Mouse (Mus musculus) Patski (cell line): Measurements from ENCODE around the gene Nmnat2. TPM values are rescaled to one million over a fixed set of nuclear protein-coding genes. Genes with fewer than 3 reads are reported as not detected.
A peak's percentile ranks its signal among the peaks of the same experiment; 100 is the strongest.

Source experiments
- ATAC-seq: fragments of 100-300 bp; one replicate; pipeline ENCODE4 v1.8.0; 2021
- CTCF ChIA-PET: fragments of 350-600 bp; sonication (Branson Sonifier 250); formaldehyde crosslinking; loops from one replicate; lab custom pipeline; 2022; ENCODE audit warnings: inconsistent platforms; lab: Charles Lee
- POLR2A ChIA-PET: fragments of 350-600 bp; sonication (Branson Sonifier 250); formaldehyde crosslinking; loops from one replicate; lab custom pipeline; 2022; ENCODE audit warnings: antibody characterized with exemption, inconsistent platforms; lab: Charles Lee
- DNase-seq: peaks from one replicate; pipeline ENCODE4 v3.0.0-alpha.2; 2011; ENCODE audit warnings: low read depth, low spot score
- H3K27me3 ChIP-seq: fragments of 371-371 bp; one replicate; pipeline ENCODE4 v1.5.1; 2021
- CTCF ChIP-seq: fragments of 100-300 bp; IDR thresholded peaks from one replicate; pipeline ENCODE4 v1.5.1; 2021
- in situ Hi-C: fragments of 300-500 bp; cut with MboI; formaldehyde crosslinking; loops from 3 replicates; pipeline ENCODE4 v1.11.1; 2018; ENCODE audit warnings: low pct_unique_long_range_greater_than_20kb, mixed read lengths
- polyA plus RNA-seq: library from polyadenylated mRNA; unstranded; gene quantifications from one replicate; pipeline ENCODE4 v1.2.3, GENCODE M21; 2021

Gene Nmnat2
- polyA plus RNA-seq, 1 experiment from 2014 or later, result 0.14 TPM

DNA sequence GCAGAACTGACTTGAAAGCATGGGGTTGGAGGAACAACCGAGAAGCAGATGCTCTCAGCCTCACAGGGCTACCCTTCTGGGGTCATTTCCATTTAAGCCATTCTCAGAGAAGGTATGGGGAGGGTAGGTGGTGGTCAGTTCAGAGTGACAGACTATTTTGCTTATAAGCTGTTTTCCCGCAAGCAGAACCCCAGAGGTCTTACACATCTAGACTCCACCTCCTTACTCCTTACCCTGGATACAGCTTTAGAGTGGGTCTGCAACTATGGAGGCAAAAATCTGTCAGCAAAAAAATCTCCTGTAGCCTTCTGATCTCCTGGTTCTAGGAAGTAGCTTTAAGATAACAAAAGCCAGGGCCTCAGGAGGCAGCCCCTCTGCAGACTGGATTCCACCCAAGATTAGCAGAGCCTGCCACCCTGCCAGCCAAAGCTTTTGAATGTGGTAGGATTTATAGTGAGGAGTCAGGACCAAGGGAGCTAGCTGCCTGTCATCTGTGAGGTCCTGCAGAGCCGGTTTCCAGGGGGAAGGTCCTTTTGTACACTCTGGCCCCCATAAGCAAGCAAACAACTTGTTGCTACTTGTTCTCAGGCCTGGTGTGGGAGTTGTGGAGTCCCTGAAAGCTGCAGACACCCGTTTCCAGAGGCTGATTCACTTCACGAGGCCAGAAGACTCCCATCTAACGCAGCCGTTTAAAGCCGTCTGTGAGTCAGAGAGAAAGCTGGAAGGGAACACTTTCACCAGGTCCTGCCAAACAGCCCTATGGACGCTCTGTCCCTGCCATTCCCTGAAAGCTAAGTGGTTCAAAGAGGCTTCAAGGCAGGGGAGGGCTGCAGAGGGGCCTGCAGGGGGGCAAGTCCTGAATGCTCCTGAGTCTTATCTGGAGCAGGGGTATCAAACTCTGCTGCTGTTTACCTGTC, 179.3 kb downstream of the Nmnat2 start:
- DNase-seq (no peak), ATAC-seq (no peak)
- CTCF ChIA-PET, result interaction anchor here (1.1 kb wide), 1 partner anchor 22 kb away, joined by 3 read pairs; no protein-coding TSS in a partner anchor
- TF ChIP-seq CTCF, result no peak
- H3K27me3 ChIP-seq, result no peaks in the 10 kb centered on the region
- POLR2A ChIA-PET, result no interaction called here
- in situ Hi-C loops, result loop anchor here (5.0 kb wide), 1 partner anchor 37 kb away; no protein-coding TSS in a partner anchor

DNA sequence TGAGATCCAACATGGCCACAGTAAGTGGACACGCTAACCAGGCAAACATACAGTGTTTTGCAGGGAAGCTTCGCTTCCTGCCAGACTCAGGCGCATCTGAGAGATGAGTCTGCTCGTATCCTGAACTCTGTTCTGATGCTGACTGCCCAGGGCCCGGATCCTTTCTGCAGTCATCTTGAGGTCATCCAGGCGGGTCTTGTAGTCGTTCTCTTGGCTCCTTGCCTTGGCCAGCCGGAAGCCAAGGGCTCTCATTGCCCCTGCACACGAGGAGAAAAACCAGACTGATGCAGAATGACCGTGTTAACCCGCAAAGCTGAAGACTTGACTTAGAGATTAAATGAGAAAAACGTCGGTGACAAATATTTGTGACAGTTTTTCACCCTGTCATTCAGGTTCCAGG, 181.9 kb downstream of the Nmnat2 start:
- ATAC-seq (no peak), DNase-seq (no peak)
- ChIA-PET POLR2A (no interaction called here), CTCF (interaction anchor here (1.7 kb wide), 1 partner anchor 9 kb away, joined by 4 read pairs; no protein-coding TSS in a partner anchor)
- no peaks in the 10 kb centered on the region for H3K27me3 ChIP-seq
- no peak for TF ChIP-seq CTCF
- in situ Hi-C loops, result no loop called here

GRCm38 (mm10) chr1:153138486-153138885, 183.7 kb downstream of the Nmnat2 start:
- DNase-seq, result no peak
- TF ChIP-seq CTCF, result no peak
- in situ Hi-C loops, result no loop called here
- H3K27me3 ChIP-seq, result no peaks in the 10 kb centered on the region
- ATAC-seq, result no peak
- ChIA-PET CTCF (interaction anchor here (0.6 kb wide), 1 partner anchor 11 kb away, joined by 3 read pairs; no protein-coding TSS in a partner anchor), POLR2A (no interaction called here)

GRCm38 (mm10) chr1:153139635-153140034, 184.8 kb downstream of the Nmnat2 start:
- DNase-seq (no peak), ATAC-seq (no peak)
- TF ChIP-seq CTCF, result no peak
- in situ Hi-C loops, result no loop called here
- CTCF ChIA-PET, result interaction anchor here (0.6 kb wide), 1 partner anchor 36 kb away, joined by 3 read pairs; no protein-coding TSS in a partner anchor
- POLR2A ChIA-PET, result no interaction called here
- H3K27me3 ChIP-seq, result no peaks in the 10 kb centered on the region

DNA sequence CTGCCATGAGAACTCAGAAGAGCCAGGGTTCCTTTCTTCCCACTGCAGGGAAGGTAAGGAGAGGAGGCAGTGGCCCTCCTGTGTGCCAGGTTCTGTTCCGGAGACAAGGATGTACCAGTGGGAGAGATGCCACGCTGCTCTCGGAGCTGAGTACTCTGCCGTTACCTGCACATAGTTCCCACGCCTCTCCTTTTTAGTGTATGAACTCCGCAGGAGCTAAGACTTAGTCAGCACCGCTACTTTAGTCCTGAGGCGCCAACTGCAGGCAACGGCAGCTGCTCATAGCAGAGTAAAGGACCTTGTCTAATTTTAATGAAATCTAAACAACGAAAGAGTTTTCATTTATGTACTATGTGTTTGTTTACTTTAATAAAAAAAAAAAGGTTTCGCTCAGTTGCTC, 185.5 kb downstream of the Nmnat2 start:
- DNase-seq (no peak), ATAC-seq (no peak)
- H3K27me3 ChIP-seq, result no peaks in the 10 kb centered on the region
- no peak for TF ChIP-seq CTCF
- POLR2A ChIA-PET, result no interaction called here
- in situ Hi-C loops, result no loop called here
- CTCF ChIA-PET, result interaction anchor here (0.6 kb wide), 1 partner anchor 35 kb away, joined by 3 read pairs; no protein-coding TSS in a partner anchor

- in situ Hi-C loops, result no loop called here
- ChIA-PET CTCF (interaction anchor here (0.9 to 1.1 kb wide), 2 partner anchors 9 to 29 kb away, joined by 3 read pairs; no protein-coding TSS in a partner anchor), POLR2A (no interaction called here)
- no peak for TF ChIP-seq CTCF
- ATAC-seq, result no peak
- DNase-seq, result no peak
- no peaks in the 10 kb centered on the region for H3K27me3 ChIP-seq
Observed at GRCm38 (mm10) chr1:153140747-153141228, 186.0 kb downstream of the Nmnat2 start.

DNA sequence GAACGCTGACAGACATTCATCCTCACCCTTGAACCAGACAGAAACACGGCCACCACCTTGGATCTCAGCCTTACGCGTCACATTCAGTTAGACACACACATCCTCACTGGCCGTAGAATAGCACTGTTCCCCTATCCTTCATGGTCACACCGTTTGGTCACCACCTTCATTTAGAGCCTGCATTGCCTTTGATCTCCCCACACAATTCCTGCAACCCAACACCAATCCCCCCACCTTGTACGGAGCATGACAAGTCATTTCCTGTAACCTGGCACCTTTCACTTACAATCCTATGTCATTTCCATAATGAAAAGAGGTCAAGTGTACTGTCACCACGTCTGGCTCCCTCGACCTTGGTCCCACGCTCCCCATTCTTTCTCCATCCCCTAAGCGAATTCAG, 189.2 kb downstream of the Nmnat2 start:
- TF ChIP-seq CTCF, result no peak
- no peaks in the 10 kb centered on the region for H3K27me3 ChIP-seq
- no peak for ATAC-seq
- POLR2A ChIA-PET, result no interaction called here
- CTCF ChIA-PET, result interaction anchor here (1.2 kb wide), 1 partner anchor 9 kb away, joined by 3 read pairs; no protein-coding TSS in a partner anchor
- in situ Hi-C loops, result no loop called here
- DNase-seq, result no peak

DNA sequence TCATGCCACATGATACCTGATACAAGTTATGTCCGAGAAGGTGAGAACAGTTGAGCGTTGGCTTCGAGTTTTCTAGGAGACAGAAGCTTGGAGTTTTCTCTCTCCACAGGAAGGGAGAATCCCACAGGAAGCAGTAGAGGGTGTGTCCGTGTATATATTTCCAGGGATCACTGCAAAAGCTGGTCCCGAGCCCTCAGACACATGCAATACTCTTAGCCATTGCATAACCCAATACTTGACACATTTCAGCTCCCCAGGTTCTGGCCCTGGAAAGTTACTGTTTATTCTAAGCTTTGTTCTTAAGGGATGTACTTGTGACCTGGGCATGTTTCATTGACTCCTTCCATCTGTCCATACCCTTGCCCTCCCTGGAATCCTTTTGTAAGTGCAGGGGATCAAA, 191.0 kb downstream of the Nmnat2 start:
- no peaks in the 10 kb centered on the region for H3K27me3 ChIP-seq
- POLR2A ChIA-PET, result no interaction called here
- ATAC-seq, result no peak
- in situ Hi-C loops, result no loop called here
- no peak for TF ChIP-seq CTCF
- DNase-seq, result no peak
- CTCF ChIA-PET, result interaction anchor here (0.8 kb wide), 1 partner anchor 35 kb away, joined by 3 read pairs; no protein-coding TSS in a partner anchor

DNA sequence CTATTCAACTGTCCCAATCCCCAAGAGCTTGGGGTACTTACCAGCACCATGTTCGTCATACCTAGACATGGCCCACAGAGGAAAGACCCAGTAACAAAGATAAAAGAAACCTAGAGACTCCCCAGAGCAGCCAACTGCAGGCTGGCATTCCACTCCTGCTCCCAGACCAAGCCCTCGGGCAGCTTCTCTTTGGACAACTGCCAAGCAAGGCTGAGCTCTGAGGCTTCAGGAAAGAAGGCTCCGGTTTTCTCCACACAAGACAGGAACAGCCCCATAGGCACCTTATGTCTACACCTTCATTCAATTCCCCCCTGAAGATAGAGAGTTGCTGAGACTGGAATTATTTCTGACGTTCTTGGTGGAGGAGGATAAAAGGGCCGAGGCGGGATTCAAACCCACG, 197.8 kb downstream of the Nmnat2 start:
- DNase-seq (peak; percentile 55), ATAC-seq (peak; percentile 47)
- H3K27me3 ChIP-seq, result no peaks in the 10 kb centered on the region
- ChIA-PET POLR2A (interaction anchor here (0.6 to 0.7 kb wide), 2 partner anchors 39 to 57 kb away, joined by 3 to 4 read pairs; no protein-coding TSS in a partner anchor), CTCF (interaction anchor here (0.7 to 1.9 kb wide), 2 partner anchors 8 to 9 kb away, joined by 3 to 5 read pairs; no protein-coding TSS in a partner anchor)
- TF ChIP-seq CTCF, result no peak
- in situ Hi-C loops, result no loop called here

- H3K27me3 ChIP-seq, result no peaks in the 10 kb centered on the region
- DNase-seq (no peak), ATAC-seq (no peak)
- in situ Hi-C loops, result no loop called here
- ChIA-PET CTCF (interaction anchor here (1.1 kb wide), 1 partner anchor 24 kb away, joined by 3 read pairs; no protein-coding TSS in a partner anchor), POLR2A (no interaction called here)
- no peak for TF ChIP-seq CTCF
Observed at GRCm38 (mm10) chr1:153153619-153154137, 198.9 kb downstream of the Nmnat2 start.
